Mouse (Mus musculus): ENCODE results near the gene Pmp22.

The Pmp22 gene

GRCm38 (mm10) chr11:63162806-63163205 is 34.0 kb downstream of the Pmp22 start:
- no peak for DNase-seq (ENCODE audit: low spot score)

GRCm38 (mm10) chr11:63163550-63163949 is 34.8 kb downstream of the Pmp22 start:
- DNase-seq (ENCODE audit: low spot score): no peak

- DNase-seq (ENCODE audit: low spot score): no peak
These were observed 35.4 kb downstream of the Pmp22 start for GRCm38 (mm10) chr11:63163986-63164682.

GRCm38 (mm10) chr11:63164756-63165484 is 36.1 kb downstream of the Pmp22 start:
- DNase-seq (ENCODE audit: low spot score): no peak

- no peak for DNase-seq (ENCODE audit: low spot score)
These were observed 39.0 kb downstream of the Pmp22 start for GRCm38 (mm10) chr11:63167826-63168225.

GRCm38 (mm10) chr11:63168551-63169258 is 39.9 kb downstream of the Pmp22 start:
- no peak for DNase-seq (ENCODE audit: low spot score)

GRCm38 (mm10) chr11:63171977-63172376 is 43.2 kb downstream of the Pmp22 start:
- peak; percentile 56 for DNase-seq (ENCODE audit: low spot score)

- DNase-seq (ENCODE audit: low spot score): no peak
These were observed 44.8 kb downstream of the Pmp22 start for GRCm38 (mm10) chr11:63173604-63174003.

GRCm38 (mm10) chr11:63175302-63175701 is 46.5 kb downstream of the Pmp22 start:
- no peak for DNase-seq (ENCODE audit: low spot score)

- DNase-seq (ENCODE audit: low spot score): no peak
These were observed 47.6 kb downstream of the Pmp22 start for GRCm38 (mm10) chr11:63176416-63176815.

- DNase-seq (ENCODE audit: low spot score): no peak
These were observed 51.7 kb downstream of the Pmp22 start for GRCm38 (mm10) chr11:63180262-63181101.

GRCm38 (mm10) chr11:63188803-63189202 is 60.0 kb downstream of the Pmp22 start:
- no peak for DNase-seq (ENCODE audit: low spot score)

- DNase-seq (ENCODE audit: low spot score): no peak
These were observed 69.3 kb downstream of the Pmp22 start for GRCm38 (mm10) chr11:63198070-63198469.

GRCm38 (mm10) chr11:63201989-63202535 is 73.3 kb downstream of the Pmp22 start:
- DNase-seq (ENCODE audit: low spot score): no peak

Data from layer of hippocampus, adult 11-12 months (tissue).